Mouse (Mus musculus) bone marrow macrophage, adult 2 months (primary cell): Measurements from ENCODE around the gene Pkm.

Experiments
- CTCF ChIP-seq: IDR thresholded peaks from 2 replicates; pipeline ENCODE4 v1.5.1; 2012; ENCODE audit warnings: low read depth, mild to moderate bottlenecking, low read length, moderate library complexity
- POLR2A ChIP-seq: IDR thresholded peaks from 2 replicates; pipeline ENCODE4 v1.6.1; 2012; ENCODE audit warnings: mild to moderate bottlenecking, low read depth, low read length, borderline replicate concordance

- TF ChIP-seq CTCF (no peak), POLR2A (no peak)
Observed at GRCm38 (mm10) chr9:59649911-59650310, 6.3 kb upstream of the Pkm start.
